In genomic region chr16:16892366-16892765, GRCm38 (mm10) we compare ENCODE assay signal across 22 mouse cellular contexts. TPM values are rescaled to one million over a fixed set of nuclear protein-coding genes. Genes with fewer than 3 reads are reported as not detected.
"Had no signal": no experiment of that assay in that cellular context is flagged by ENCODE, and none has a peak within 500 bp of the region (broad histone marks: within the 10 kb centered on the region; RNA-seq: fewer than 3 reads in every experiment).

No protein-coding gene starts in this region.

- DNase-seq: retina, postnatal 1 day; right cerebral cortex, adult 18-20 months; right cerebral cortex, postnatal 14 days; right cerebral cortex, postnatal 25 days; right cerebral cortex, postnatal 4 days; spleen, adult 18-20 months; thymus, adult 18-20 months; thymus, adult 2 months; thymus, postnatal 14 days; thymus, postnatal 25 days; thymus, postnatal 36 days; thymus, postnatal 4 days had no signal

- H3K27ac ChIP-seq: neural tube, embryonic 13.5 days; neural tube, embryonic 15.5 days; stomach, embryonic 15.5 days; stomach, postnatal 0 days had no signal

- H3K9me3 ChIP-seq: neural tube, embryonic 13.5 days; neural tube, embryonic 15.5 days; stomach, embryonic 15.5 days had no signal

- H3K4me2 ChIP-seq: neural tube, embryonic 13.5 days; neural tube, embryonic 15.5 days; stomach, embryonic 15.5 days had no signal

- H3K4me3 ChIP-seq: neural tube, embryonic 13.5 days; neural tube, embryonic 15.5 days; stomach, embryonic 15.5 days had no signal

- H3K27me3 ChIP-seq: neural tube, embryonic 13.5 days; neural tube, embryonic 15.5 days; stomach, embryonic 15.5 days had no signal

RNA-seq across cellular contexts. Expression of gene Vpreb1, which starts 21.7 kb away (rescaled TPM):
- total RNA-seq: neutrophil, adult 5-6 weeks had no signal
- polyA plus RNA-seq: neural tube, embryonic 14.5 days had no signal

RNA-seq across cellular contexts. Expression of gene Igll1, which starts 28.6 kb away (rescaled TPM):
- polyA plus RNA-seq: neural tube, embryonic 13.5 days; neural tube, embryonic 14.5 days; neural tube, embryonic 15.5 days; small intestine, adult 2 months; spleen, adult 2 months; stomach, postnatal 0 days; testis, adult 2 months; urinary bladder, adult 2 months had no signal
